Mouse (Mus musculus) heart, adult 2 months (tissue): ENCODE measurements at regions not wholly inside any gene's neighbourhood (a gene's known extent, or its start where the extent isn't known, plus 50 kb on each side); places are given as distances from the start of the nearest gene placed in this dataset.

Source experiments
- CTCF ChIP-seq: fragments of 200-600 bp; IDR thresholded peaks from 2 replicates; pipeline ENCODE4 v1.8.1; 2022; ENCODE audit warnings: antibody characterized with exemption, mild to moderate bottlenecking, moderate library complexity
- POLR2A ChIP-seq: fragments of 200-500 bp; IDR thresholded peaks from 2 replicates; pipeline ENCODE4 v1.6.1; 2011; ENCODE audit warnings: mild to moderate bottlenecking, low read depth, low read length, control low read depth; ENCODE audit not compliant: insufficient read depth

DNA sequence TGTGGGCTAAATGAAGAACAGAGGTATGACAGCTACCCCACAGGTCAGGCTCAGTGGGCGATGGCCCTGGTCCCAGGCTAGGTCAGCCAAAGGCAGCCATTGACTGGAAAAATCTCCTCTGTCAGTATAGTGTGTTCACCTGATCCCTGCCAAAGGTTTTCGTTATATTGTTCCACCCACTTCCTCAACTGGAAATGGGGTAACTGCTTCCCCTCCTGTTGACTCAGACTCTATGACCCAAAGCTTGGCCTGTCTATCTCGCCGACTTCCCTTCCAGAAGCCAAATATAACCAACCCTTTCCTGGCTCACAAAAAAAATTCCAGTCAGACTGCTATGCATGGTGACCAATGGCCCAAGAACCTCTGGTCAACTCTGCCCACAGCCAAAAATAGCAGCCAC is 437.0 kb upstream of the Smim15 start:
- TF ChIP-seq POLR2A (no peak), CTCF (no peak)
